ENCODE assay signal across 8 mouse cellular contexts in the genomic region with DNA sequence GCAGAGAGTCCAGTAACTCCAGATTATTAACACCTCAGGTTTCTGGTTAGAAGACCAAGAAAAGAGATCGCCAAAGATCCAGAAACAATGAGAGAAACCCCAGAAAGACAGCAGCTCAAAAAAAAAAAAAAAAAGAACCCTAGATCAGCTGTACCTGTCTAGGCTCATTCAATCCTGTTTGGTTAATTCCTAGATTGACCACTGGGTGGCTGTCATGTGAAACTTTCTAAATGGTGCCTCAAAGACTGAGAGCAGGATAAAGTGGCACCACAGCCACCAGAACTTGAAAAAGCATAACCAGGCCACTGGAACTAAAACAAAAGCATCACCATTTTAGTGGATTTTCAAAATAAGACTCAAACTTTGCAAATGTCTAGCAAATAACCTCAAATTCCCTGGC.
DNase-seq lines count a peak whose midpoint lies in the region; ATAC-seq and TF ChIP-seq lines count a peak whose summit lies in the region.

No protein-coding gene starts in this region.

- no peak for ATAC-seq in hindbrain, embryonic 13.5 days (ENCODE audit: low FRiP score)

- H3K4me2 ChIP-seq in hindbrain, embryonic 13.5 days, result no peak overlapping the region

- 0 out of 2 replicates have a peak, but pooled peaks cover 4% of the 10 kb centered on the region for H3K27me3 ChIP-seq in hindbrain, embryonic 10.5 days (ENCODE audit: insufficient read depth, poor library complexity, severe bottlenecking)
- no peaks in the 10 kb centered on the region for H3K27me3 ChIP-seq in hindbrain, embryonic 13.5 days
- peaks cover 19% of the 10 kb centered on the region for H3K27me3 ChIP-seq in E14TG2a.4 (ENCODE audit: insufficient read depth, low read length)

- H3K9ac ChIP-seq in hindbrain, embryonic 13.5 days, result no peak overlapping the region

- no peaks in the 10 kb centered on the region for H3K9me3 ChIP-seq in hindbrain, embryonic 10.5 days
- no peaks in the 10 kb centered on the region for H3K9me3 ChIP-seq in hindbrain, embryonic 13.5 days
- H3K9me3 ChIP-seq in E14TG2a.4 (ENCODE audit: low read length), result no peaks in the 10 kb centered on the region

- WGBS in hindbrain, embryonic 10.5 days, result 16% methylated on average over 1 of the region's 1 CpGs
- WGBS in hindbrain, embryonic 13.5 days, result 23% methylated on average over 1 of the region's 1 CpGs

- H3K4me3 ChIP-seq in hindbrain, embryonic 10.5 days, result no peak overlapping the region
- H3K4me3 ChIP-seq in hindbrain, embryonic 13.5 days, result no peak overlapping the region
- H3K4me3 ChIP-seq in E14TG2a.4 (replicated peaks; ENCODE audit: low read length), result no peak overlapping the region

- peak; percentile 15 for DNase-seq in hindbrain, embryonic 10.5 days (ENCODE audit: low spot score)
- peak; percentile 65 for DNase-seq in c-Kit-positive CD71-negative TER-119-negative erythroid progenitor cells, embryonic 14.5 days (ENCODE audit: low read depth)
- peak; percentile 4 to 32 for DNase-seq in frontal cortex, postnatal 25 days (ENCODE audit: low spot score in 2 of 2)
- peak; percentile 39 to 86 for DNase-seq in layer of hippocampus, postnatal 14 days (ENCODE audit: low spot score in 2 of 2)
- DNase-seq in retina, postnatal 7 days (ENCODE audit: low read depth, low spot score), result peak; percentile 53
- no peak for DNase-seq in neural tube, embryonic 10.5 days (ENCODE audit: extremely low spot score, low spot score)

- no peak overlapping the region for H3K27ac ChIP-seq in hindbrain, embryonic 10.5 days
- H3K27ac ChIP-seq in hindbrain, embryonic 13.5 days, result no peak overlapping the region

- peak; percentile 61 for TF ChIP-seq CTCF in E14TG2a.4 (conservative IDR thresholded peaks at IDR 0.05; ENCODE audit: low read length)

- no peaks in the 10 kb centered on the region for H3K4me1 ChIP-seq in hindbrain, embryonic 10.5 days (replicated peaks)
- no peaks in the 10 kb centered on the region for H3K4me1 ChIP-seq in hindbrain, embryonic 13.5 days (replicated peaks)
- no peaks in the 10 kb centered on the region for H3K4me1 ChIP-seq in E14TG2a.4 (replicated peaks; ENCODE audit: low read depth, low read length)

- no peaks in the 10 kb centered on the region for H3K36me3 ChIP-seq in hindbrain, embryonic 10.5 days
- no peaks in the 10 kb centered on the region for H3K36me3 ChIP-seq in hindbrain, embryonic 13.5 days
- H3K36me3 ChIP-seq in E14TG2a.4 (ENCODE audit: insufficient read depth, low read length), result no peaks in the 10 kb centered on the region
